Mouse (Mus musculus): Measurements from ENCODE around the gene Pomgnt2. TPM values are rescaled to one million over a fixed set of nuclear protein-coding genes. Genes with fewer than 3 reads are reported as not detected.

Gene Pomgnt2
- polyA plus RNA-seq (2012; rRNA removed), result 16.7 and 20.6 TPM in 2 replicates

DNA sequence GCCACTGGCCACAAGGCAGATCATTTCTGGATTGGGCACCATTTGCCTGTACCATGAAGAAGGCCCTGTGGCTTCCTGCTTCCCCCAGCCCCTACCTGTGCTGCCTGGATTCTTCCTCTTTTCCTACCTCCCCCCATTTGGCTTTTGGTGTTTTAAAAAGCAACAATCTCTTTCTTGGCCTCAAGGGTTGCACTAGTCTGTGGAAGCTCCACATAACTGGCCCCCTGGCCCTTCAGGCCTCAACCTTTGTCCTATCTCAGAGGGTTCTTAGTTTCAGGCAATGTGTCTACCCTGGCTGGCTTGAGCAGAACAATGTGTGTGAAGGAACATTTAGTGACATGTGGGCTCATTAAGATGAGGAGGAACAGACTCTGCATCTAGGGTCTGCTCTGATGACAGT lies at the start of gene Pomgnt2:
Gene Pomgnt2 (minus strand): TSS at position 101 of the 400 bp plus-strand sequence.
- no peaks in the 10 kb centered on the region for H3K36me3 ChIP-seq (ENCODE audit: control insufficient read depth, insufficient read depth, low read length)
- no peak for TF ChIP-seq POLR2A (IDR thresholded peaks at IDR 0.05; ENCODE audit: low read depth, low read length)
- TF ChIP-seq CTCF (conservative IDR thresholded peaks at IDR 0.05; ENCODE audit: insufficient read depth, insufficient read length, low read depth, low read length), result no peak
- no peak for DNase-seq
- H3K27me3 ChIP-seq (replicated peaks; ENCODE audit: control insufficient read depth, insufficient read depth, low read length), result no peaks in the 10 kb centered on the region
- no peak within 1 kb of the TSS for H3K27ac ChIP-seq (ENCODE audit: insufficient read depth, low read depth, low read length)
- H3K4me1 ChIP-seq (ENCODE audit: control insufficient read depth, insufficient read depth, low read length), result 0 out of 2 replicates have a peak, but pooled peaks cover 3% of the 10 kb centered on the region
- no peak within 1 kb of the TSS for H3K4me3 ChIP-seq (ENCODE audit: insufficient read depth, low read depth, low read length)

DNA sequence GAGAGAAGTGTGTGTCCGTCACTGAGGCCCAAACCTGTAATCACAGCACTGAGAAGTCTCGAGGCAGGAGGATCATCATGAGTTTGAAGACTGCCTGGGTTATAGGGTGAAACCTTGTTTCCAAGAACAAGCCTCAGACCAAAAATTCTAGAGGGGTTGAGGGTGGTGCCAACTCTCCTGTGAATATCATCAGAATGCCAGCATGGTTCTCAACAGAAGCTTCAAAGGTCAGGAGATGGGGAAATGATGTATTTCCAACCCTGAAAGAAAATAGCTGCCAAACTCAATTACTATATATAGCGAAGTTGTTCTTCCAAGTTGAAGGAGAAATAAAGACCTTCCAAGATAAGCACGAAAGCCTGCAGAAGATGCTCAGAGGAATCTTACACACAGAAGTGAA lies 42.9 kb upstream of the Pomgnt2 start:
- H3K27ac ChIP-seq (ENCODE audit: insufficient read depth, low read depth, low read length), result no peak overlapping the region
- DNase-seq, result no peak
- WGBS, result 83% methylated on average over 4 of the region's 4 CpGs
- H3K4me1 ChIP-seq (ENCODE audit: control insufficient read depth, insufficient read depth, low read length), result no peaks in the 10 kb centered on the region
- H3K36me3 ChIP-seq (ENCODE audit: control insufficient read depth, insufficient read depth, low read length), result no peaks in the 10 kb centered on the region
- TF ChIP-seq CTCF (conservative IDR thresholded peaks at IDR 0.05; ENCODE audit: insufficient read depth, insufficient read length, low read depth, low read length) (no peak), POLR2A (IDR thresholded peaks at IDR 0.05; ENCODE audit: low read depth, low read length) (no peak)
- H3K4me3 ChIP-seq (ENCODE audit: insufficient read depth, low read depth, low read length), result no peak overlapping the region
- H3K27me3 ChIP-seq (replicated peaks; ENCODE audit: control insufficient read depth, insufficient read depth, low read length), result no peaks in the 10 kb centered on the region

DNA sequence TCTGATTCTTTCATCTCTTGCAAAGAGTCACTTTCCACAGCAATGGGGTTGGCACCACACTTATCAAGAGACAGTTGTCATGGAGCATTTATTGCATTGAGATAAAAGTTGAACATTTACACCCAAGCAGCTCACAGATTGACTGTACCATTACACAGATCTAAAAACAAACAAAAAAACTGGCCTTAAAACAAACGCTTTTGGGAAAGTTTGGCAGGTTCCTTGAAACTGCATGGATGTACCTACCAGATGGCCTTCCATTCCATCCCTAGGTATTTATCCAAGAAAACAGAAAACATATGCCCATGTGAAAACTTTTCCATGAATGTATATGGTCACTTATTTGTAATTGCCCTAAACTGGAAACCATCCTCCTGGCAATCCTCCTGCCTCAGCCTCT lies 41.7 kb upstream of the Pomgnt2 start:
- 89% methylated on average over 1 of the region's 1 CpGs for WGBS

DNA sequence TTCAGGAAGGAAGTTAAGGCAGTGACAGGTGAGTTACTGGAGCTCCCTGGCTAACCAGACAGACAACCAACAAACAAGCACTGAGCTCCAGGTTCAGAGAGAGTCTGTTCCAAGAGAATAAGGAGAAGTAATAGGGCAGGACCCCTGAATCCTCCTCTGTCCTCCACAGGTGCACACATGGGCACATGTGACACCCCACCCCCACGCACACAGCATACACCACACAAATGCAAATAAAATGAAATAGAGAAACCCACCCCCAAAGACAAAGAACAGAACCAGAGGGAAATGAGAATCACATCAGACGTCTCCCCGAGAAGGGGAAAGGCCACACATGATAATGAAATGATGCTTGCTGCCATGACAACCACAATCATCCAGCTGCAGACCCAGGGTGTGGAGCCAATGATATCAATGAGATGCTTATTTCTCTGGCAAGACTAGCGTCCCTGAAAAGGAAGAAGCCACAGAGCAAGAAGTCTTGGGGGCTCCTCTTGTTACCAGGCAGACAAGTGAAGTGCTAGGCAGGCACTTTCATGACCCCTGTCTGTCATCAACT lies 39.7 kb upstream of the Pomgnt2 start:
- no peaks in the 10 kb centered on the region for H3K27me3 ChIP-seq (replicated peaks; ENCODE audit: control insufficient read depth, insufficient read depth, low read length)
- no peak overlapping the region for H3K27ac ChIP-seq (ENCODE audit: insufficient read depth, low read depth, low read length)
- WGBS, result 79% methylated on average over 4 of the region's 4 CpGs
- no peak overlapping the region for H3K4me3 ChIP-seq (ENCODE audit: insufficient read depth, low read depth, low read length)
- DNase-seq, result no peak
- no peak for TF ChIP-seq CTCF (conservative IDR thresholded peaks at IDR 0.05; ENCODE audit: insufficient read depth, insufficient read length, low read depth, low read length)
- TF ChIP-seq POLR2A (IDR thresholded peaks at IDR 0.05; ENCODE audit: low read depth, low read length), result no peak
- no peaks in the 10 kb centered on the region for H3K4me1 ChIP-seq (ENCODE audit: control insufficient read depth, insufficient read depth, low read length)
- no peaks in the 10 kb centered on the region for H3K36me3 ChIP-seq (ENCODE audit: control insufficient read depth, insufficient read depth, low read length)

More for the DNA sequence above, 41.7 kb upstream of the Pomgnt2 start:
- H3K27ac ChIP-seq (ENCODE audit: insufficient read depth, low read depth, low read length), result no peak overlapping the region
- H3K36me3 ChIP-seq (ENCODE audit: control insufficient read depth, insufficient read depth, low read length), result no peaks in the 10 kb centered on the region
- no peak for TF ChIP-seq CTCF (conservative IDR thresholded peaks at IDR 0.05; ENCODE audit: insufficient read depth, insufficient read length, low read depth, low read length)
- TF ChIP-seq POLR2A (IDR thresholded peaks at IDR 0.05; ENCODE audit: low read depth, low read length), result no peak
- H3K4me1 ChIP-seq (ENCODE audit: control insufficient read depth, insufficient read depth, low read length), result no peaks in the 10 kb centered on the region
- no peak overlapping the region for H3K4me3 ChIP-seq (ENCODE audit: insufficient read depth, low read depth, low read length)
- no peaks in the 10 kb centered on the region for H3K27me3 ChIP-seq (replicated peaks; ENCODE audit: control insufficient read depth, insufficient read depth, low read length)
- DNase-seq, result no peak

DNA sequence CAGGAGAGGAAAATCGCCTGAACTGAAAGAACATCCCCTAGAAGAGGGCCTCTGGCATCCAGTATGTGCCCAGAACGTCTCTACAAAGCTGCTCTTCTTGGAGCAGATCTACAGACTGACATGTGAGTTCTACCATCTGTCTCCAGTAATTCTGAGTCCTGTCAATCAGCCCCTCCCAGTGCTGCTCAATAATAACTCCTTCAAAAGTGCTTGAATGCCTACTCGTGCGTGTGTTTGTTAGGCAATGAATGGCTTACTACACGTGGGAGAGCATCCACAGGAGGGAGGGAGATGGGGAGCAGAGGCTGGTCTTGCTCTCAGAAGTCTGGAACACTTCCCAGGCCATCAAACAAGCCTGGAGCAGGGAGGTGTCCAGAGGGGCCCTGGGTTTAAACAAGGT lies 38.9 kb upstream of the Pomgnt2 start:
- Histone ChIP-seq H3K4me1 (ENCODE audit: control insufficient read depth, insufficient read depth, low read length) (no peaks in the 10 kb centered on the region), H3K27me3 (replicated peaks; ENCODE audit: control insufficient read depth, insufficient read depth, low read length) (no peaks in the 10 kb centered on the region), H3K36me3 (ENCODE audit: control insufficient read depth, insufficient read depth, low read length) (no peaks in the 10 kb centered on the region), H3K27ac (ENCODE audit: insufficient read depth, low read depth, low read length) (no peak overlapping the region), H3K4me3 (ENCODE audit: insufficient read depth, low read depth, low read length) (no peak overlapping the region)
- TF ChIP-seq CTCF (conservative IDR thresholded peaks at IDR 0.05; ENCODE audit: insufficient read depth, insufficient read length, low read depth, low read length) (no peak), POLR2A (IDR thresholded peaks at IDR 0.05; ENCODE audit: low read depth, low read length) (no peak)
- no peak for DNase-seq
- 35% methylated on average over 5 of the region's 5 CpGs for WGBS

DNA sequence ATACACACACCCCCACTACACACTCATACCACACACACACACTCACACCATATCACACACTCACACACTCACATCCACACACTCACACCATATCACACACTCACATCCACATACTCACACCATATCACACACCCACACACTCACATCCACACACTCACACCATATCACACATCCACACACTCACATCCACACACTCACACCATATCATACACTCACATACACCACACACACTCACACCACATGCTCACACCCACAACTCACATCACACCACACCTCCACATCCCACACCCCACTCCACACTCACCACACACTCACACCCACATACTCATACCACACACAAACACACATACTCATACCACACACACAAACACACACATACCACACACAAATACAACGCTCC lies 38.0 kb upstream of the Pomgnt2 start:
- WGBS, result 100% methylated on average over 1 of the region's 1 CpGs
- no peak for DNase-seq
- H3K4me3 ChIP-seq (ENCODE audit: insufficient read depth, low read depth, low read length), result no peak overlapping the region
- no peak for TF ChIP-seq POLR2A (IDR thresholded peaks at IDR 0.05; ENCODE audit: low read depth, low read length)
- TF ChIP-seq CTCF (conservative IDR thresholded peaks at IDR 0.05; ENCODE audit: insufficient read depth, insufficient read length, low read depth, low read length), result no peak
- no peaks in the 10 kb centered on the region for H3K27me3 ChIP-seq (replicated peaks; ENCODE audit: control insufficient read depth, insufficient read depth, low read length)
- H3K4me1 ChIP-seq (ENCODE audit: control insufficient read depth, insufficient read depth, low read length), result no peaks in the 10 kb centered on the region
- H3K36me3 ChIP-seq (ENCODE audit: control insufficient read depth, insufficient read depth, low read length), result no peaks in the 10 kb centered on the region
- H3K27ac ChIP-seq (ENCODE audit: insufficient read depth, low read depth, low read length), result no peak overlapping the region

DNA sequence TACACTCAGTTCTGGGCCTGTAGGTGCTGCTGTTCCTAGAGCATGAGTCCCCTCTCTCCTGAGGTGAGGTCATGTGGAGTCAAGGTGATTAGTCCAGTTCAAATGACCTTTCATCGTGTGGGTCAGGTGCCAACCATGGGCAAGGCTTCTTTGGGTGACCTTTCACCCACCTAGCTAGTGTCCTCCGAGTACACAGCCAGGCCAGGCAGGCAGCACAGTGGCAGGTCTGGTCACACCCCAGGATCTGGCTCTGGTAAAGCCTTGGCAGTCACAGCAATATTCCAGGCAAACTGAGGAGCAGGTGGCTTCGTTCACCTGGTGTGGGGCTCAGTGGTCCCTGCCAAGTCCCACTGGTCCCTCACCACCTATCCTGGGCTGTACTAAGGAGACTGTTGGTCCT lies 35.2 kb upstream of the Pomgnt2 start:
- Histone ChIP-seq H3K27me3 (replicated peaks; ENCODE audit: control insufficient read depth, insufficient read depth, low read length) (no peaks in the 10 kb centered on the region), H3K4me3 (ENCODE audit: insufficient read depth, low read depth, low read length) (no peak overlapping the region), H3K4me1 (ENCODE audit: control insufficient read depth, insufficient read depth, low read length) (peaks cover 14% of the 10 kb centered on the region), H3K36me3 (ENCODE audit: control insufficient read depth, insufficient read depth, low read length) (no peaks in the 10 kb centered on the region), H3K27ac (ENCODE audit: insufficient read depth, low read depth, low read length) (no peak overlapping the region)
- 59% methylated on average over 3 of the region's 3 CpGs for WGBS
- TF ChIP-seq CTCF (conservative IDR thresholded peaks at IDR 0.05; ENCODE audit: insufficient read depth, insufficient read length, low read depth, low read length) (no peak; the same call in 1 of the 2 replicates), POLR2A (IDR thresholded peaks at IDR 0.05; ENCODE audit: low read depth, low read length) (no peak)
- peak; percentile 38 for DNase-seq

Data from kidney, adult 2 months (tissue).